Mouse (Mus musculus) layer of hippocampus, adult 2 months (tissue): Measurements from ENCODE around the gene Hint2. TPM values are rescaled to one million over a fixed set of nuclear protein-coding genes. Genes with fewer than 3 reads are reported as not detected.

Experiments used
- DNase-seq, 2 experiments: peaks; one replicate each; pipeline ENCODE4 v3.0.0; 2022; ENCODE audit warnings: low spot score in 2 of 2
- H3K27ac ChIP-seq: fragments of 200-600 bp; 2 replicates; pipeline ENCODE4 v1.8.1; 2022
- H3K4me3 ChIP-seq: fragments of 200-600 bp; 2 replicates; pipeline ENCODE4 v1.8.1; 2022; ENCODE audit warnings: mild to moderate bottlenecking
- CTCF ChIP-seq: fragments of 200-600 bp; conservative IDR thresholded peaks from 2 replicates; pipeline ENCODE4 v1.8.1; 2022; ENCODE audit warnings: antibody characterized with exemption, mild to moderate bottlenecking, moderate library complexity
- long read RNA-seq, 2 experiments: library from polyadenylated mRNA; stranded (forward); transcript quantifications; one replicate each; pipeline ENCODE4 v2.0.0; 2021; ENCODE audit warnings: borderline mapping rate in 2 of 2
- total RNA-seq, 2 experiments: library from RNA; stranded (reverse); gene quantifications; 2 replicates each; pipeline ENCODE4 v1.2.3; 2021

The Hint2 gene
- total RNA-seq = 10 to 100 TPM; 31.4 to 32.9 TPM
- long read RNA-seq, experiment 1, transcript Hint2-201 (5 exons, 610 nt) = major isoform, 26 of 35 reads
- long read RNA-seq, experiment 1, partial matches to known transcripts = 8 of 35 reads
- long read RNA-seq, experiment 1, other reads (novel, unspliced or antisense) = 1 of 35 reads
- long read RNA-seq, experiment 2, transcript Hint2-201 (5 exons, 610 nt) = major isoform, 38 of 44 reads
- long read RNA-seq, experiment 2, partial matches to known transcripts = 5 of 44 reads
- long read RNA-seq, experiment 2, other reads (novel, unspliced or antisense) = 0 of 44 reads

DNA sequence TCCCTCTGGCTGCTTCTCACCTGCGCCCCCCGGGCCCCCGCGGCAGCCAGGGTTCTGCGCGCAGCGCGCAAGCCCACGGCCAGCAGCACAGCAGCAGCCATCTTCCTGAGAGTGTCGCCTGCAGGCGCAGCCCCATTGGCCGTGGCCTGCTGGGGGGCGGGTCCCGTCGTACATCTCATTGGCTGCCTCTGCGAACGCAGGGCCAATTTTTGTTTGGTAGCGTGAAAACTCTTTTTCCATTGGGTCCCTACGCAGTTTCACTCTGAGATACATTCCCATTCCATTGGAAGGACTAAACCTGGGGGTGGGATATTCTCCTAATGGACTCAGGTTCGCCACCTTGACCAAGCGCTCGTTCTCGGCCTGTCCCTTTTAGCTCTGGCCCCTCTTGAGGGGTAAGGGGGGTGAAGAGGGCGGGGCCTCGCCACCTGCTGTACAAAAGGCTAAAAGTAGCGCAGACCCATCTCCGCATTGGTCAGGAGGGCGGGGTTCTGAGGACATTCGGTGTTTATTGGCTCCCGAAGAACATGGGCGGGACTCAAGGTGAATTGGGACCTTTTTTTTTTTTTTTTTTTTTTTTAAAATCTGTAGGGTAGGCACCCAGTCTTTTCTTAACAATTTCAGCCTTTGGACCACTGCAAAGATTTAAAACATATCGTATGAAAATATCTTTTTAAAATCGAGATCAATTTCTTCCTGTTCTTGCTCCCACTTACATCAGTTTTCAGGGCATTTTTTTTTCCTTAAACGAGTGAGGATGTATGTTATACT is at the start of gene Hint2:
Hint2 (minus strand) TSS at position 128 of the 771 bp plus-strand sequence.
- Histone ChIP-seq H3K4me3 (peak within 1 kb of the TSS; percentile 89), H3K27ac (peak within 1 kb of the TSS; percentile 98)
- no peak; the same call in 1 of the 2 replicates for TF ChIP-seq CTCF
- DNase-seq = peak; percentile 93 to 97

DNA sequence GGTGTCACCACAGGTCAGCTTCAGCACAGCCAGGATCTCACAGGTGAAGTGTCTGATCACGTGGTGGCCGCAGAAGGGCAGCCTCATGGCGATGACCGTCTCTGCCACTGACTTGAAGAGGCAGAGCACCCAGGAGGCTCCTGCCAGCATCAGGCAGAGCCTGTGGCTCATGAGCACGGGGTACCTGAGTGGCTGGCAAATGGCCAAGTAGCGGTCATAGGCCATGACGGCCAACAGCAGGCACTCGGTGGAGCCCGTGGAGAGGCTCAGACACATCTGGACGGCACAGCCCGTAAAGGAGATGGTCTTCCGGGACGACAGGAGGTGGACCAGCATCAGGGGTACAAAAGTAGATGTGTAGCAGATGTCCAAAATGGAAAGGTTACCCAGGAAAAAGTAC is 49.7 kb upstream of the Hint2 start:
- TF ChIP-seq CTCF = no peak
- DNase-seq = no peak
- H3K27ac ChIP-seq = no peak overlapping the region
- no peak overlapping the region for H3K4me3 ChIP-seq

DNA sequence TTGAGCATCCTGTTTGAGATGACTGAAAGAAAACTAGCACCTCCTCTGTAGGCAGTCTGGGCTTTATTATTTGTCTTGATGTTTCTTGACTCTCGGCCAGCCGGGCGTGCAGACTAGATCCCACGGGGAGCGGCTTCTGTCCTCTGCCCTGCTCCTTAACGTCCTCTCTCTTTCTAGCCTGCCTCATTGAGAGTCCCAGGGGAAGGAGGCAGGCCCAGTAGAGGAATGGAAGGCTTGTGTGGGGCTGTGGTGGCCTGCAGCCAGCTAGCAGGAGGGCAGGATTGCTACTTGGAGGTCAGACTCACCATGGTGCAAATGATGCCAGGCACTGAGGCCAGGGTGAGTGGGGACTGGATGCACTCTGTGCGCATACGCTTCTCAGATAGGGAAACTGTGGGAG is 47.6 kb upstream of the Hint2 start:
- no peak for TF ChIP-seq CTCF
- no peak for DNase-seq
- H3K27ac ChIP-seq = no peak overlapping the region
- H3K4me3 ChIP-seq = no peak overlapping the region

DNA sequence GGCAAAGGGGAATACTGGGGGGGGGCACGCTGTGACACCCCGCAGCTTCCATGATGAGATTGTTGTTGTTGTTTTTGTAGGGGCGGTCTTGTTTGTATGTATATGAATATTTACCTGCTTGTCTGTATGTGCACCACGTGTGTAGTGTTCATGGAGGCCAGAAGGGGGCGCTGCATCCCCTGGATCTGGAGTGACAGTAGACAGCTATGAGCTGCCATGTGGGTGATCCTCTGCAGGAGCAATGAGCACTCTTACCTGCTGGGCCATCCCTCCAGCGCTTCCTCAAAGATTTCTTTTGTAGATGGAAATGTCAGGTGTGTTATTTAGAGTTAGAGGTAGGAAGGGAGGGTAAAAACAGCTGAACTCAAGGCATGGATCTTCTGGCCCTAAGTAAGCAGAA is 47.2 kb upstream of the Hint2 start:
- peak; percentile 44 for TF ChIP-seq CTCF
- no peak overlapping the region for H3K27ac ChIP-seq
- no peak overlapping the region for H3K4me3 ChIP-seq
- DNase-seq = no peak

DNA sequence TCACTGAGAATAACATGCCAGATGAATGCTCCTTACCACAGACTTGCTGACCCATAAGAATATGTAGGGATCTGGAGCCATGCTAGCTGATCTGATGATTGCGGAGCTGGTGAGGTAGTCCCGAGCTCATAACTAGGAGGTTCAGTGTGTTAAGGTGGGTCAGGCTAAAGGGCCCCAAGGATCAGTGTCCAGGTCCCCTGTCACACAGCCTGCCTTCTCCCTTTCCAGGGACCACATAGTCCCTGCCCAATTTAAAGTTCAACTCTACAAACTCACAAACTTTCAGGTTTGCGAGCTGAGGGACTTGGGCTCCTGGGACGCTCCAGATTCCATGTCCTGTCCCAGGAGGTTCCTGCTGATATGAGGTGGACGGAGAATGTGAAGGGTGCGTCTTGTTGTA is 44.4 kb upstream of the Hint2 start, which contains the start of gene Olfr70:
Olfr70 (minus strand) TSS at position 101 of the 400 bp plus-strand sequence.
- Histone ChIP-seq H3K4me3 (no peak within 1 kb of the TSS), H3K27ac (no peak within 1 kb of the TSS)
- DNase-seq = no peak
- TF ChIP-seq CTCF = no peak

DNA sequence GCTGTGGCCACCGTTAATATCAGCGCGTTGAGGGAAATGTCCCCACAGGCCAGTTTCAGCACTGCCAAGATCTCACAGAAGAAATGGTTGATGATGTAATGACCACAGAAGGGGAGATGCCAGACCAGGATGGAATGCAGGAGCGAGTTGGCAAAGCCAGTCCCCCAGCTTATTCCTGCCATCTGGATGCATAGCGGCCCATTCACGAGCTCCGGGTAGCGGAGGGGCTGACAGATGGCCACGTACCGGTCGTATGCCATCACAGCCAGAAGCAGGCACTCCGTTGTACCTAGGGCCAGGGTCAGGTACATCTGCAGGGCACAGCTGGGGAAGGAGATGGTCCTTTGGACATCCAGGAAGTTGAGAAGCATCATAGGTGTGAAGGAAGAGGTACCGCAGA is 40.3 kb upstream of the Hint2 start:
- Histone ChIP-seq H3K4me3 (no peak overlapping the region), H3K27ac (no peak overlapping the region)
- no peak for TF ChIP-seq CTCF
- no peak for DNase-seq

DNA sequence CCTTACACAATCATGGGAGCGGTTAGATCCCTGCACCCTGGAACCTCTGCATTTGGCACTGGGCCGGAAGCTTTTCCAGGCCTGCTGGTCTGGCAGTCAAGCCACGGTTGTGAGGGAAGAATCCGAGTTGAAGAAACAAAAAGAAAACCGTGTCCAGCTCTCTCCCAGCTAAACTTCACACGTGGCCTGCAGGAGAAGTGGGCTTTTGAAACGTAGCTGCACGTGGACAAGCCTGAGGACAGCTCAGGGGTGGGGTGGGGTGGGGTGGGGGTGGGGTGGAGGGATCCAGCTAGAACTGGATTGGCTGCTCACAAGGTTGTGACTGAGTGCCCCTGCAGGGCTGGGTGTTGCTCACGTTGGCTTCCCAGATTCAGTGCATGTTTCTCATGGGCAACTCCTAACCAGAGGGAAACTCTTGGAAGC is 39.0 kb upstream of the Hint2 start:
- Histone ChIP-seq H3K4me3 (no peak overlapping the region), H3K27ac (no peak overlapping the region)
- no peak for TF ChIP-seq CTCF
- DNase-seq = no peak

DNA sequence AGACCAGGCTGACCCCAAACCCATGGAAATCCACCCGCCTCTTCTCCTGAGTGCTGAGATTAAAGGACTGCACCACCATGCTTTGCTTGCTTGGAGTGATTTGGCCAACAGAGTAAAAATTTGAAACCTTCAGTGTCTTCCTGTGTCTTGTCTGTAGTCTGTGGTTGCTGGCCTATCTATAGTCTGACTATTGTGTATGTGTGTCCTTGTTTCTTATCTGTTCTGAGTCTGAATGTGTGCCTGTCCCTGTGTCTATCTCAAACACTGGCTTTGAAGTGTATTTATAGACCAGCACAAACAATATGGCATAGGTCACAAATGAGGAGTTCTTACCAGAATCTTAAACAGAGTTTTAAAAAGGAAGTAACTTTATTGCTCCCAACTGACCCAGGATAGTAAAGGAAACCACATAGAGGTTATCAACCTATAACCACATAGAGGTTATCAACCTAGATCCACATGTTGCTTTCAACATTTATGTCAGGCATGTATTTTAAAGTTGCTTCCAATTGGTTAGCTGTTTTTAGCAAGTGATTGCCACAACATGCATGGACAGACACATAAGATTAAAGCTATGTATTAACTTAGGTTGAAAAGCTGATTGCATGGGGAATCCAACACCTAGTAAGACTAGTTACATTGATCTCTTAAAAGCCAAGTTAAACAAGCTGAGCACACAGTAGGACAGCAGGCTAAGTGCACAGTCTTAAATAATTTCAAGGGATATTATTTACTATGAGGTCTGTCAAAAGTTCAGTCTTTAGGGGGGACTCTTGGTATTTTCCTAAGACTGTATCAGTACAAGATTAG is 38.4 kb upstream of the Hint2 start:
- Histone ChIP-seq H3K4me3 (no peak overlapping the region), H3K27ac (no peak overlapping the region)
- no peak for DNase-seq
- no peak for TF ChIP-seq CTCF

DNA sequence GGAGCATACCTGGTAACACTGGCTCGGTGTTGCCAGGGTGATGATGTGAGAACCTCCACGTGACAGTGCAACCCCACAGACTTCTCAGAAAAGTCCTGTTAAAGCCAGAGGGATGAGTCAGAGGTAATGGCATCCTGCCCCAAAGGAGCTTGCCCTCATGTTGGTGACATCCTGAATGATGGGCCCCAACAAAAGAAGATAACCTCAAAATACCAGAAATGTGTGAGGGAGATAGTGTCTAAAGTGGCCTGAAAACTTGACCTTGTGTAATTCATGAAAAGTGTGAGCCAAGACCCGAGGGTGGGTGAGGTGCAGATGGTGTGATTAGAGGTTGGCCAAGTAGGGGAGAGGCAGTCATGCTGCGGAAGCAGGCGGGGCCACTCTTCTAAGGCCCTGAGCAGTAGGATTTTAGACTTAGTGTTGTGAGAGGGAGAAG is 37.6 kb upstream of the Hint2 start:
- TF ChIP-seq CTCF = no peak
- DNase-seq = no peak
- H3K4me3 ChIP-seq = no peak overlapping the region
- no peak overlapping the region for H3K27ac ChIP-seq

DNA sequence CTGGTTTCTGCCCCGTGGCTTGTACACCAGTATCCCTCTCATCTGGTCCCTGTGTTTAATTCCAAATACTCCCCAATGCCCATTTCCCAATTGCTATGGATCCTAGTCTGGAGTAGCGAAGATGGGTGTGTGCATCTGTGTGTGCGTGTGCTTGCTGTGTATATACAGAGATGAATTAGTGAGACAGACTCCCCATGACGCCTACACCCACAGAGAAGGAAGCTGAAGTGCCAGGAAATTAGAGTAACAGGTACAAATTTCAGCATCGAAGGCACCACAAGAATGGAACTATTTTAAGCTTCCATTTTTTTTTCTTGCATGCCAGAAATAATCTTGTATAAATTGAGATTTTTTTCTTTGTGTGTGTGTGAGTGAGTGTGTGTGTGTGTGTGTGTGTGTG is 34.8 kb upstream of the Hint2 start:
- no peak for TF ChIP-seq CTCF
- H3K4me3 ChIP-seq = no peak overlapping the region
- H3K27ac ChIP-seq = no peak overlapping the region
- DNase-seq = no peak

DNA sequence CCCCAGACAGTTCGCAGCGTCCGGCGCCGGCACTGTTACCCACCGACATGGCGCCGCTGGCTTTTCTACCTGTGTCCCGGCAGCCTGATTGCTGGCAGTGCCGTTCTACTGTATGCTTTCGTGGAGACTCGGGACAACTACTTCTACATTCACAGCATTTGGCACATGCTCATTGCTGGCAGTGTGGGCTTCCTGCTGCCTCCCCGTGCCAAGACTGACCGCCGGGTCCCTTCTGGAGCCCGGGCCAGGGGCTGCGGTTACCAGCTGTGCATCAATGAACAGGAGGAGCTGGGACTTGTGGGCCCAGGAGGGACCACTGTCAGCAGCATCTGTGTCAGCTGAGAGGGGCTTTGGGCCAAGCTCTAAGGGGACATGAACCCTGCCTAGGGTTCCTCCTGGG is 33.8 kb upstream of the Hint2 start:
- Histone ChIP-seq H3K27ac (no peak overlapping the region), H3K4me3 (no peak overlapping the region)
- TF ChIP-seq CTCF = no peak
- no peak for DNase-seq

DNA sequence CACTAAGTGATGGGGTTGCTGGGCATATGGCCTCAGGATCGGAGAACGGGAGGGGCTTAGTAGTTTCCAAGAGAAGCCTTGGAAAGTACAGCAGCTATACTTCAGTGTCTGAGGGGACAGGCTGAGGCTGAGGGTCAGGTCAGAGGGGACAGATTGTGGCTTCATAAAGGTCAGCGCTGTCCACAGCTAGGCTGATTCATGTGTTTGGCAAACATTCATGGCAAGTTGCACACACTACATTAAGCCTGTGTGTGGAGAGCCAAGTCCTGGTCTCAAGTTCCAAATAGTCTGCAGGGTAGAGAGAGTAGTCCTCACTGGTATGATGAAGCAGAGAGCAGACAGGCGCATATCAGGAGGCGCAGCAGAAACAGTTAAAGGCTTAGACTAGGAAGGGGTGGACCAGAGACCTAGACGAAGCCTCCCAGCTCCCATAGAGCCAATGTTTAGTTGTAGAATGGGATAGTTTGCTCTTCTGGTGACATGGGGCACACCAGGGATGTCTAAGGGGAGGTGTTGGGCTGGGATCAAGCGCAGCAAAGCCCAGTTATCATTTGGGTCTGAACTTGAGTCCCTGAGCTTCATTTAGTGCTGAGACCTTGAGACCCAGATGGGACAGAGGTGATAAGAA is 23.3 kb upstream of the Hint2 start:
- no peak for TF ChIP-seq CTCF
- Histone ChIP-seq H3K4me3 (no peak overlapping the region), H3K27ac (peak overlapping the region; percentile 33; the same call in 1 of the 2 replicates)
- no peak for DNase-seq

DNA sequence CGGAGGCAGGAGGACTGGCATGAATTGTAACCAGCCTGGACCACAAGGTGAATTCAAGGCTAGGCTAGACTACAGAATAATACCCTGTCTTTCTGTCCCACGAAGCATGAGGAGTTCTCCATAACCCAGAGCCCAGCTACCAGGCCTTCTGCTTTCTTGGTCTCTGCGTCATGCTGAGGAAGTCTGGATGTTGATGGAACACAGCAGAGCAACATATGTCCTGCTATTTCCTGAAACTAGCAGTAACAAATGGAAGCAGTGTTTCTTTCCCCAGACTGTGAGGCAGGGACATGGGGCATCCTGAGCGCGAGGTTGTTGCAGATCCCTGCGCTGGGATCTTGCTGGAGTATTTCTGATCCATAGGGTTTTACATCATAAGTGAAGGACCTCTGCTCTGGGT is 22.3 kb upstream of the Hint2 start:
- DNase-seq = peak; percentile 38 to 68
- no peak for TF ChIP-seq CTCF
- no peak overlapping the region for H3K4me3 ChIP-seq
- H3K27ac ChIP-seq = peak overlapping the region; percentile 69
